Mouse (Mus musculus): ENCODE measurements around the gene Nhej1.

- TF ChIP-seq CTCF (IDR thresholded peaks at IDR 0.05; ENCODE audit: control insufficient read depth, insufficient read depth, insufficient replicate concordance, low read depth, low read length) (no peak), POLR2A (IDR thresholded peaks at IDR 0.05; ENCODE audit: control insufficient read depth, low read depth, low read length) (no peak)
Measured at GRCm38 (mm10) chr1:74939762-74940161, 185.2 kb downstream of the Nhej1 start.

All from testis, adult 2 months (tissue).